Mouse (Mus musculus): ENCODE results near the gene Gm13212. TPM values are rescaled to one million over a fixed set of nuclear protein-coding genes. Genes with fewer than 3 reads are reported as not detected.
A peak's percentile ranks its signal among the peaks of the same experiment; 100 is the strongest.
"Not testable (repeated sequence)": the region's sequence is repeated elsewhere in the genome, so short reads cannot be mapped to it uniquely, and the experiment has no call there.

Gene Gm13212
- total RNA-seq (2021): 1 to 10 TPM; 3.0 to 3.2 TPM

DNA sequence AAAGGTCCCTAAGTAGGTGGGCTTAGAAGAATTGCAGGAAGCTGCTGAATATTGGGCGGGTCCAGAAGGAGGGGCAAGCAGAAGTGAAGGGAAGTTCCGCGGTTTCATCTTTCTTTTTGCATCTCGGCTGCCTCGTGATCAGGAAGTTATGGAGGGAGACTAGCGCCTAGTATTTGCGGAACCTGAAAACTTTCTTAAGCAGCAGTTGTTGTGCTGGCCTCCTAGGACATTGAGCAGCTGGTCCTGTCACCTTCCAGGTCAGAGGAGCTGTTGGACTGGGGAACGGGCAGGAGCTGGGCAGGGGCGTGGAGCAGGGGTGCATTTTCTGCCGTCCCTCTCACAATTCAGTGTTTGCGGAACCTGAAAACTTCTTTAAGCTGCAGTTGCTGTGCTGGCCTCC, at the start of gene Gm13212:
TSS of gene Gm13212 (plus strand) at position 89 of the 400 bp plus-strand sequence.
- peak in 1 of 2 experiments; percentile 23 for DNase-seq
- intact Hi-C loops (cut with DNase I): not testable (repeated sequence)

- intact Hi-C loops (cut with DNase I); DNase-seq: not testable (repeated sequence)
Measured at GRCm38 (mm10) chr4:145543861-145544260, 41.1 kb upstream of the Gm13212 start.

- DNase-seq; intact Hi-C loops (cut with DNase I): not testable (repeated sequence)
Measured at GRCm38 (mm10) chr4:145545106-145545505, 39.9 kb upstream of the Gm13212 start.

GRCm38 (mm10) chr4:145545734-145546349, 39.1 kb upstream of the Gm13212 start:
- intact Hi-C loops (cut with DNase I): not testable (repeated sequence)

GRCm38 (mm10) chr4:145546477-145546876, 38.5 kb upstream of the Gm13212 start:
- intact Hi-C loops (cut with DNase I); DNase-seq: not testable (repeated sequence)

More at GRCm38 (mm10) chr4:145545734-145546349, 39.1 kb upstream of the Gm13212 start:
- not testable (repeated sequence) for DNase-seq

DNA sequence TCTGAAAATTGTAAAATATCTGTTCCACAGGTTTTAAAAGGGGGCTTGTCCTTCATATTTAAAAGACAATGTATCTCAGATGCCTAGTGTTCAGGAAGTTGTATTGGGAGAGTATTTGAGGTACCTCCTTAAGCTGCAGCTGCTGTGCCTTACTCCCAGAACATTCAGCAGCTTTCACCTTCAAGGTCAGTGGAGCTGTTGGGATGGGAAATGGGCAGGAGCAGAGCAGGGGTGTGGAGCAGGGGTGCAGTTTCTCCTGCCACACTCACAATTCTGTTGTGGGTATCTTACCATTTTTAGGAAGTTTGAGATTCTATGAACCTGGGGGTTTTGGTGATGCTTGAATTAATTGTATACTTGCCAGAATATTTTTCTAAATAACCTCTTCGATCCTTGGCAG, 28.3 kb upstream of the Gm13212 start:
- intact Hi-C loops (cut with DNase I): loop anchor here (5.0 kb wide), 2 partner anchors 1571 to 1866 kb away; no protein-coding TSS in a partner anchor
- no peak for DNase-seq

DNA sequence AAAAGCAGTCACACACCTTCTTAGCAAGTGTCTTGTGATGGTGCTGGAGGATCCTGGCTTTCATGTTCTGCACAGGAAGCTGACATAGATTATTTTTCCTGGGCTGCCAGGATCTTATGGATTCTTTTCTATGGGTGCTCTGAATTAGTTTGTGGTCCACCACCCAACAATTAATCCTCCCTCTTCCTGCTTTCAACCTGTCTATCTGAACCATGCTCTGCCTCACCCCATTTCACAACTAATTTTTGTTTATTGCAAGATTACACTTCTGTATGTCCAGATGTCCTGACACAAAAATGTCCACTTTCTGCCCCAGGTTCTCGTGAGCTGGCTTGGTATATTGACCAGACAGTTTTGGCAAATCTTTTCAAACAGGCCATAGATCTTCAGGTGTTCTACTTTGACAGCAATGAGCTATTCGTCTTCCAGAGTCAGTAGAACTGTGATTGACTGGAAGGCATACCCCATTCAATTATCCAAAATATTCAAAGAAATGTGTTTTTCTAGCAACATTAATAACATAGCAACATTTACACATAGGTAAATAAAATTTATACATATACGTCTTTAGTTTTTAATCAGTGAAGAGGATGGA, 25.4 kb upstream of the Gm13212 start:
- intact Hi-C loops (cut with DNase I): loop anchor here (1.0 to 5.0 kb wide), 4 partner anchors 152 to 1960 kb away; no protein-coding TSS in a partner anchor
- DNase-seq: no peak

DNA sequence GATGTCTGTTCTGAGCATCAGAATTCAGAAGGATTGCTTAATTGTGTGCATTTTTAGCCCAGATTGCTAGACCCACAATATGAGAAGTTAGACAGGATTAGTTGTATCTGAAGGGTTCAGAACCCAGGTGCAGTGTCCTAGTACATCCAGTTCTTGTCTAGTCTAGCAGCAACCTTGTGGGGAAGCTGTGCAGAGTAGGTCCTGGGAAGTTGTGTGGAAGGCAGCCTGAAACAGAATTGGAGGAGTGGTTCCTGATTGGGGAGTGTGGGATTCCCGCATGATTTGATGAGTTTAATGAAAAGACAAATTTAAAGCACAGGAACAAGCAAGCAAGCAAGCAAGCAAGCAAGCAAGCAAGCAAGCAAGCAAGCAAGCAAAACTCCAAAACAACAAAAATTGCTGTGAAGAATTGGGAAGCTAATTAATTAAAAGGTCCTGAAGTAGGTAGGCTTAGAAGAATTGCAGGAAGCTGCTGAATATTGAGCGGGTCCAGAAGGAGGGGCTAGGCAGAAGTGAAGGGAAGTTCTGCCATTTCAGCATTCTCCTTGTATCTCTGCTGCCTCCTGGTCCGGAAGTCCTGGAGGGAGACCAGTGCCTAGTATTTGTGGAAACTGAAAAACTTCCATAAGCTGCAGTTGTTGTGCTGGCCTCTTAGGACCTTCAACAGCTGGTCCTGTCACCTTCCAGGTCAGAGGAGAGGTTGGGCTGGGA, 20.7 kb upstream of the Gm13212 start:
- intact Hi-C loops (cut with DNase I): loop anchor here (5.0 kb wide), 1 partner anchor 157 kb away; no protein-coding TSS in a partner anchor
- no peak for DNase-seq

- intact Hi-C loops (cut with DNase I); DNase-seq: not testable (repeated sequence)
Measured at GRCm38 (mm10) chr4:145570461-145570860, 14.5 kb upstream of the Gm13212 start.

- DNase-seq; intact Hi-C loops (cut with DNase I): not testable (repeated sequence)
Measured at GRCm38 (mm10) chr4:145576623-145577022, 8.3 kb upstream of the Gm13212 start.

GRCm38 (mm10) chr4:145580333-145580732, 4.6 kb upstream of the Gm13212 start:
- intact Hi-C loops (cut with DNase I); DNase-seq: not testable (repeated sequence)

- DNase-seq; intact Hi-C loops (cut with DNase I): not testable (repeated sequence)
Measured at GRCm38 (mm10) chr4:145586046-145586445, 1.1 kb downstream of the Gm13212 start.

- intact Hi-C loops (cut with DNase I); DNase-seq: not testable (repeated sequence)
Measured at GRCm38 (mm10) chr4:145594183-145594582, 9.2 kb downstream of the Gm13212 start.

DNA sequence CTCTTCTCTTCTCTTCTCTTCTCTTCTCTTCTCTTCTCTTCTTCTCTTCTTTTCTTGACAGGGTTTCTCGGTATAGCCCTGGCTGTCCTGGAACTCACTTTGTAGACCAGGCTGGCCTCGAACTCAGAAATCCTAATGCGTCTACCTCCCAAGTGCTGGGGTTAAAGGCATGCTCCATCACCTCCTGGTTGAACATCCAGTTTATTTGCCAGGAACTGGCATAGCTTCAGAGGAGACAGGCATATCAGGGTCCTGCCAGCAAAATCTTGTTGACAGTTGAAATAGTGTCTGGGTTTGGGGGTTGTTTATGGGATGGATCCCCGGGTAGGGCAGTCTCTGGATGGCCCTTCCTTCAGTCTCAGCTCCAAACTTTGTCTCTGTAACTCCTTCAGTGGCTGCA, 9.8 kb downstream of the Gm13212 start:
- intact Hi-C loops (cut with DNase I); DNase-seq: not testable (repeated sequence)

- DNase-seq; intact Hi-C loops (cut with DNase I): not testable (repeated sequence)
Measured at GRCm38 (mm10) chr4:145640416-145641185, 55.6 kb downstream of the Gm13212 start.

DNA sequence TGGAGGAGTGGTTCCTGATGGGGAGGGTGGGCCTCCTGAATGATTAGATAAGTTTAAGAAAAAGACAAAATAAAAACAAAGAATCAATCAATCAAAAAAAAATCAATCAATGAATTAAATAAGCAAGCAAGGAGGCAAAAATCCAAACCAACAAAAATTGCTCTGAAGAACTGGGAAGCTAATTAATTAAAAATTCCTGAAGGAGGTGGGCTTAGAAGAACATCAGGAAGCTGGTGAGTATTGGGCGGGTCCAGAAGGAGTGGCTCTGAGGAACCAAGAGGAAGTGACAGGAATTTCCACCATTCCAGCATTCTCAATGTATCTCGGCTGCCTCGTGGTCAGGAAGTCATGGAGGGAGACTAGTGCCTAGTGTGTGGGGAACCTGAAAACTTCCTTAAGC, 85.4 kb downstream of the Gm13212 start, which contains the start of gene Zfp980:
TSS of gene Zfp980 (plus strand) at position 301 of the 400 bp plus-strand sequence.
- DNase-seq; intact Hi-C loops (cut with DNase I): not testable (repeated sequence)

DNA sequence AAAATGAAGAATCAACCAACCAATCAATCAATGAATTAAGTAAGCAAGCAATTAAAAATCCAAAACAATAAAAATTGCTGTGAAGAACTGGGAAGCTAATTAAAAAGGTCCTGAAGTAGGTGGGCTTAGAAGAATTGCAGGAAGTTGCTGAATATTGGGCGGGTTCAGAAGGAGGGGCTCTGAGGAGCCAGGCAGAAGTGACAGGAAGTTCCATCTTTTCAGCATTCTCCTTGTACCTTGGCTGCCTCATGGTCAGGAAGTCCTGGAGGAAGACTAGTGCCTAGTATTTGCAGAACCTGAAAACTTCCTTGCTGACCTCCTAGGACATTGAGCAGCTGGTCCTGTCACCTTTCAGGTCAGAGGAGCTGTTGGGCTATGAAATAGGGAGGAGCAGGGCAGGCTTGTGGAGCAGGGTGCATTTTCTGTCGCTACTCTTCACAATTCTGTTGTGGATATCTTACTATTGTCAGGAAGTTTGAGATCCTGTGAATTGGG, 89.4 kb downstream of the Gm13212 start:
- intact Hi-C loops (cut with DNase I); DNase-seq: not testable (repeated sequence)

Data from heart, postnatal 10 days (tissue).